Mouse (Mus musculus): Measurements from ENCODE around the gene 2310039H08Rik. TPM values are rescaled to one million over a fixed set of nuclear protein-coding genes. Genes with fewer than 3 reads are reported as not detected.
"Not testable (repeated sequence)": the region's sequence is repeated elsewhere in the genome, so short reads cannot be mapped to it uniquely, and the experiment has no call there.

2310039H08Rik gene
- polyA plus RNA-seq, 1 experiment from 2014 or later, result 56.7 TPM

DNA sequence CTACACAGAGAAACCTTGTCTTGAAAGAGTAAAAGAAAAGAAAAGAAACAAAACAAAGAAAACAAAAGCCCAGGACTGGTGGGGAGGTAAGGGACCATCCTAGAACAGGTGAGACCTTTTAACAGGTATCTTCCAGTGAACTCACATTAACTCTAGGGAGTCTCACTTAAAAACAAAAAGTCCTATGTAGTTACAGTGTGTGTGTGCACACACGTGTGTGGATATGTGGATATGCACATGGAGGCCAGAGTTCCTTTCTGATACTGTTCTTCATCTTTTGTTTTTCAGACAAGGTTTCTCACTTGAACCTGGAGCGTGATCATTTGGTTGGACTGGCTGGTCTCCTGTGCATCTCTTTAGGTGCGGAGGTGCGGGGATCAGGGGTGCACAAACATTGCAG, 21.9 kb upstream of the 2310039H08Rik start:
- peak overlapping the region; percentile 78 for H3K4me2 ChIP-seq (ENCODE audit: low read length)
- H3K4me1 ChIP-seq (ENCODE audit: control insufficient read depth, insufficient read depth, low read length), result peaks cover 12% of the 10 kb centered on the region
- DNase-seq (no peak), ATAC-seq (ENCODE audit: low FRiP score, low TSS enrichment) (no peak)
- WGBS, result 94% methylated on average over 4 of the region's 4 CpGs
- H3K27ac ChIP-seq (replicated peaks; ENCODE audit: low read depth, low read length), result no peak overlapping the region
- H3K9ac ChIP-seq (replicated peaks; ENCODE audit: low read length), result peak overlapping the region; percentile 64; the same call in 1 of the 2 replicates
- H3K27me3 ChIP-seq (ENCODE audit: control insufficient read depth, insufficient read depth, low read length), result no peaks in the 10 kb centered on the region
- no peak overlapping the region for H3K4me3 ChIP-seq (replicated peaks; ENCODE audit: low read depth, low read length)
- no peaks in the 10 kb centered on the region for H3K9me3 ChIP-seq (ENCODE audit: control insufficient read depth, low read length)
- H3K36me3 ChIP-seq (ENCODE audit: control insufficient read depth, insufficient read depth, low read length), result peaks cover 11% of the 10 kb centered on the region; the same call in 1 of the 2 replicates

GRCm38 (mm10) chr17:46751056-46751793, 21.2 kb upstream of the 2310039H08Rik start:
- 29% methylated on average over 16 of the region's 16 CpGs for WGBS

GRCm38 (mm10) chr17:46751794-46752556, 20.5 kb upstream of the 2310039H08Rik start, which contains the start of gene Cnpy3:
Gene Cnpy3, minus strand, starts transcription at chr17:46752214.
- peak within 1 kb of the TSS; percentile 64 for H3K9ac ChIP-seq (replicated peaks; ENCODE audit: low read length)
- peak within 1 kb of the TSS; percentile 76 for H3K4me3 ChIP-seq (replicated peaks; ENCODE audit: low read depth, low read length)
- peak within 1 kb of the TSS; percentile 78 for H3K4me2 ChIP-seq (ENCODE audit: low read length)
- no peaks in the 10 kb centered on the region for H3K9me3 ChIP-seq (ENCODE audit: control insufficient read depth, low read length)
- no peaks in the 10 kb centered on the region for H3K27me3 ChIP-seq (ENCODE audit: control insufficient read depth, insufficient read depth, low read length)
- H3K36me3 ChIP-seq (ENCODE audit: control insufficient read depth, insufficient read depth, low read length), result 0 out of 2 replicates have a peak, but pooled peaks cover 4% of the 10 kb centered on the region
- peak; percentile 99 for ATAC-seq (ENCODE audit: low FRiP score, low TSS enrichment)
- peak; percentile 100 for DNase-seq
- H3K4me1 ChIP-seq (ENCODE audit: control insufficient read depth, insufficient read depth, low read length), result peaks cover 12% of the 10 kb centered on the region
- peak within 1 kb of the TSS; percentile 86 for H3K27ac ChIP-seq (replicated peaks; ENCODE audit: low read depth, low read length)
- under 1% methylated on average over 58 of the region's 58 CpGs for WGBS

More at GRCm38 (mm10) chr17:46751056-46751793, 21.2 kb upstream of the 2310039H08Rik start:
- Histone ChIP-seq H3K4me2 (ENCODE audit: low read length) (peak overlapping the region; percentile 78), H3K9ac (replicated peaks; ENCODE audit: low read length) (peak overlapping the region; percentile 64), H3K36me3 (ENCODE audit: control insufficient read depth, insufficient read depth, low read length) (peaks cover 11% of the 10 kb centered on the region; the same call in 1 of the 2 replicates), H3K9me3 (ENCODE audit: control insufficient read depth, low read length) (no peaks in the 10 kb centered on the region), H3K27me3 (ENCODE audit: control insufficient read depth, insufficient read depth, low read length) (no peaks in the 10 kb centered on the region), H3K27ac (replicated peaks; ENCODE audit: low read depth, low read length) (peak overlapping the region; percentile 86), H3K4me1 (ENCODE audit: control insufficient read depth, insufficient read depth, low read length) (peaks cover 12% of the 10 kb centered on the region), H3K4me3 (replicated peaks; ENCODE audit: low read depth, low read length) (peak overlapping the region; percentile 76)
- ATAC-seq (ENCODE audit: low FRiP score, low TSS enrichment) (no peak), DNase-seq (no peak)

DNA sequence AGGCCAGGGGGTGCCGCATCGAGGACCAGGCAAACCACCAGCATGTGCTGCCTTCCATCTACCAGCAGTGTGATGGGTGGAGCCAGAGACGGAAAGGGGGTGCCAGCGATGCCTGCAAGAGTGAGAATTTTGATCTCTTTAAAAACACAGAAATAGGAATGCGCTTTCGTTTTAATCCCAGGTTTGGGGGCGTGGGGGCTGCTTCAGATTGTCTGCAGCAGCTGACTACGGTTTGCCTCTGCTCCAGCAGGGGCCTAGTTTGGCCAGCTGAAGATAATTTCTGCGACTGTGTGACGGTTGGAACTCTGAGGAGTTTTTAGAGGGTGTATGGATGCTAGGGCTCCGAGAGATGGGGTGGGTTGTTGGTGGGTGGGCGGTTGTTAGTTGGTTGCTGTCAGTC, 13.7 kb upstream of the 2310039H08Rik start:
- H3K36me3 ChIP-seq (ENCODE audit: control insufficient read depth, insufficient read depth, low read length), result no peaks in the 10 kb centered on the region
- 81% methylated on average over 12 of the region's 12 CpGs for WGBS
- H3K27ac ChIP-seq (replicated peaks; ENCODE audit: low read depth, low read length), result no peak overlapping the region
- no peak overlapping the region for H3K4me2 ChIP-seq (ENCODE audit: low read length)
- no peak for ATAC-seq (ENCODE audit: low FRiP score, low TSS enrichment)
- H3K9ac ChIP-seq (replicated peaks; ENCODE audit: low read length), result no peak overlapping the region
- H3K27me3 ChIP-seq (ENCODE audit: control insufficient read depth, insufficient read depth, low read length), result no peaks in the 10 kb centered on the region
- H3K4me3 ChIP-seq (replicated peaks; ENCODE audit: low read depth, low read length), result no peak overlapping the region
- DNase-seq, result no peak
- no peaks in the 10 kb centered on the region for H3K4me1 ChIP-seq (ENCODE audit: control insufficient read depth, insufficient read depth, low read length)
- no peaks in the 10 kb centered on the region for H3K9me3 ChIP-seq (ENCODE audit: control insufficient read depth, low read length)

DNA sequence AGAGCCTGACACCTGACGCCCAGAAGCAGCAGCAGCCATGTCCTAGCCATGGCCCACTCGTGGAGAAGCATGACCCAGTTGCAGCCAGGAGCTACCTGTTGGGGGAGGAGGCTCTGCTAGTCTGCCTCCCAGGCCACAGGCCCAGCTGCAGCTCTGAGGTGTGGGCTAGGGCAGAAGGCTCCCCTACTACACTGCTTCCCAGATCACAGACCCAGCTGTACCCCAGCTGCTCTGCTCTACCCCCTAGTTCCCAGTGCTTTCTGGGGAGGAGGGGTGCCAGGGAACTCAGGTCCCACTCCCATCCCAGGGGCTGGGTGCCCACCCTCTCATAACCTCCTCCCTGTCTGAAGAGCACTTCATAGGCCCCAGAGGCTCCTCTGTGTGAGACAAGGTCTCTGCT, 8.9 kb upstream of the 2310039H08Rik start, which contains the start of gene Ptcra:
Ptcra (minus strand) TSS at position 169 of the 400 bp plus-strand sequence.
- no peaks in the 10 kb centered on the region for H3K9me3 ChIP-seq (ENCODE audit: control insufficient read depth, low read length)
- no peak for ATAC-seq (ENCODE audit: low FRiP score, low TSS enrichment)
- H3K4me3 ChIP-seq (replicated peaks; ENCODE audit: low read depth, low read length), result no peak within 1 kb of the TSS
- no peak within 1 kb of the TSS for H3K9ac ChIP-seq (replicated peaks; ENCODE audit: low read length)
- no peaks in the 10 kb centered on the region for H3K27me3 ChIP-seq (ENCODE audit: control insufficient read depth, insufficient read depth, low read length)
- H3K4me1 ChIP-seq (ENCODE audit: control insufficient read depth, insufficient read depth, low read length), result no peaks in the 10 kb centered on the region
- no peak within 1 kb of the TSS for H3K4me2 ChIP-seq (ENCODE audit: low read length)
- no peak for DNase-seq
- no peak within 1 kb of the TSS for H3K27ac ChIP-seq (replicated peaks; ENCODE audit: low read depth, low read length)
- H3K36me3 ChIP-seq (ENCODE audit: control insufficient read depth, insufficient read depth, low read length), result no peaks in the 10 kb centered on the region
- WGBS, result 76% methylated on average over 2 of the region's 2 CpGs

- H3K9me3 ChIP-seq (ENCODE audit: control insufficient read depth, low read length); H3K4me3 ChIP-seq (replicated peaks; ENCODE audit: low read depth, low read length); H3K27ac ChIP-seq (replicated peaks; ENCODE audit: low read depth, low read length); H3K4me2 ChIP-seq (ENCODE audit: low read length); DNase-seq; ATAC-seq (ENCODE audit: low FRiP score, low TSS enrichment); H3K4me1 ChIP-seq (ENCODE audit: control insufficient read depth, insufficient read depth, low read length); H3K36me3 ChIP-seq (ENCODE audit: control insufficient read depth, insufficient read depth, low read length); H3K9ac ChIP-seq (replicated peaks; ENCODE audit: low read length); H3K27me3 ChIP-seq (ENCODE audit: control insufficient read depth, insufficient read depth, low read length): not testable (repeated sequence)
- 72% methylated on average over 8 of the region's 9 CpGs for WGBS
Observed at GRCm38 (mm10) chr17:46764916-46765315, 7.5 kb upstream of the 2310039H08Rik start.

DNA sequence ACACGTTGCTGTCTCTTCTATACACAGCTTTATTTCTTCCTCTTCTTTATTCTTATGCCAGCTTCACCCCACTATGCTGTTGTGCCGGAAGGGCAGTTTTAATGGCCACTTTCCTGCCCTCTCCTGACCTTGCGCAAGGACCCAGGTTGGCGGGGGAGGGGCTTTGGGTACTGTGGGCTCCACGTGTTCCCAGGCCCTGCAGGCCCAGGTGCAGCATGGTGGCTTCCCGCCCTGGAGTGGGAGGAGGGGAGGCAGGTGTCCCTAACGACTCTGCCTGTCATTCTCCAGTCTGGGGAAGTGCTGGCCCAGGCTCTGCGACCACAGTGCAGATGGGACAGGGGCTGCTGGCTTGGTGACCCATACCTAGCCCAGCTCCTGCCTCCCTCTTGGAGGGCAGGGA, 4.6 kb upstream of the 2310039H08Rik start:
- no peak overlapping the region for H3K4me3 ChIP-seq (replicated peaks; ENCODE audit: low read depth, low read length)
- H3K9ac ChIP-seq (replicated peaks; ENCODE audit: low read length), result no peak overlapping the region
- ATAC-seq (ENCODE audit: low FRiP score, low TSS enrichment) (no peak), DNase-seq (no peak)
- no peak overlapping the region for H3K4me2 ChIP-seq (ENCODE audit: low read length)
- no peaks in the 10 kb centered on the region for H3K27me3 ChIP-seq (ENCODE audit: control insufficient read depth, insufficient read depth, low read length)
- H3K27ac ChIP-seq (replicated peaks; ENCODE audit: low read depth, low read length), result no peak overlapping the region
- H3K4me1 ChIP-seq (ENCODE audit: control insufficient read depth, insufficient read depth, low read length), result peaks cover 5% of the 10 kb centered on the region; the same call in 1 of the 2 replicates
- H3K36me3 ChIP-seq (ENCODE audit: control insufficient read depth, insufficient read depth, low read length), result no peaks in the 10 kb centered on the region
- WGBS, result 64% methylated on average over 8 of the region's 8 CpGs
- no peaks in the 10 kb centered on the region for H3K9me3 ChIP-seq (ENCODE audit: control insufficient read depth, low read length)

DNA sequence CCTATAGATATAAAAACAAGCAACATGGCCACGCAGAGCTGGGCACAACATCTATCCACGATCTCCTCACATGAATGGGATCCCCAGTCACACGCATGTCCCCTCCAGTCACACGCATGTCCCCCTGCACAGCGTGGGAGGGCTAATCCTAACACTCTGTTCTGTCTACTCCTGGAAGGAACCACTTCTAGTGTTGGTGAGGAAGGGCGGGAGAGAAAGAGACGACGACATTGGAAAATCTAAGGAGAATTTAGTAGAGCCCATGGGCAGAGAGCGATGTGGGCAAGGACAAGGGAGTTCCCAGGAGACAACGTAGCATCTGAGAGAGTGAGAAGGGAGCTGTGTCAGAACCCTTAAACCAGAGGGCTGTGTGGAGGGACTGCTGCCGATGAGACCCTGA, 1.9 kb upstream of the 2310039H08Rik start:
- no peak for DNase-seq
- ATAC-seq (ENCODE audit: low FRiP score, low TSS enrichment), result no peak
- peaks cover 14% of the 10 kb centered on the region; the same call in 1 of the 2 replicates for H3K4me1 ChIP-seq (ENCODE audit: control insufficient read depth, insufficient read depth, low read length)
- WGBS, result 89% methylated on average over 11 of the region's 11 CpGs
- no peaks in the 10 kb centered on the region for H3K27me3 ChIP-seq (ENCODE audit: control insufficient read depth, insufficient read depth, low read length)
- H3K4me2 ChIP-seq (ENCODE audit: low read length), result no peak overlapping the region
- H3K9me3 ChIP-seq (ENCODE audit: control insufficient read depth, low read length), result no peaks in the 10 kb centered on the region
- H3K9ac ChIP-seq (replicated peaks; ENCODE audit: low read length), result no peak overlapping the region
- no peak overlapping the region for H3K4me3 ChIP-seq (replicated peaks; ENCODE audit: low read depth, low read length)
- peaks cover 15% of the 10 kb centered on the region for H3K36me3 ChIP-seq (ENCODE audit: control insufficient read depth, insufficient read depth, low read length)
- H3K27ac ChIP-seq (replicated peaks; ENCODE audit: low read depth, low read length), result no peak overlapping the region

All from midbrain, embryonic 14.5 days (tissue).